Mouse (Mus musculus): ENCODE results near the gene Gm16181.

- TF ChIP-seq GATA1 (IDR thresholded peaks at IDR 0.05; ENCODE audit: low read length) (no peak), TAL1 (IDR thresholded peaks at IDR 0.05; ENCODE audit: low read length) (no peak)
Measured at GRCm38 (mm10) chr17:35255704-35256103, 35.1 kb downstream of the Gm16181 start.

All from erythroblast, embryonic 14.5 days (primary cell).